13 mouse cellular contexts compared by ENCODE assay signal in the genomic region with DNA sequence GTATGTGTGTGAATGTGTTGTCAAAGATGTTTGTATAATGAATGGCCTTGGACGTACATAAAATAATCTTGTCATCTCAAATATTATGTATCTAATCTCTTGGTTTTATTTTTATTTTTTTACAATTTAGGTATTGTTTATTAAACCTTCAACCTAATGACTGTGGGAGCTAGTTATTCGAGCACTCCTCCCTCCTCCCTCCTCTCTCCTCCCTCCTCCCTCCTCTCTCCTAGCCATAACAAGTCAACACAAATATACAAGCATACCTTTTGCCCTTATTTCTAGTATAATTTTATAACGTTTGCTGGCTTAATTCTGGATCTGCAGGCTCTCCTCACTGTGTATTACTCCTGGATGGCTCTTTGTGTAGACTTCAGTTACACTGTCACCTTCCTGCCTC.
"Had no signal": no experiment of that assay in that cellular context is flagged by ENCODE, and none has a peak within 500 bp of the region (broad histone marks: within the 10 kb centered on the region; RNA-seq: fewer than 3 reads in every experiment).

No protein-coding gene starts in this region.

- H3K4me3 ChIP-seq: midbrain, embryonic 10.5 days; midbrain, embryonic 12.5 days; neural tube, embryonic 12.5 days; stomach, embryonic 15.5 days had no signal

- H3K27me3 ChIP-seq: midbrain, embryonic 12.5 days; neural tube, embryonic 12.5 days; stomach, embryonic 15.5 days had no signal

- H3K9me3 ChIP-seq: midbrain, embryonic 10.5 days; midbrain, embryonic 12.5 days; neural tube, embryonic 12.5 days; stomach, embryonic 15.5 days had no signal

- H3K4me2 ChIP-seq: lung, embryonic 14.5 days; midbrain, embryonic 12.5 days; neural tube, embryonic 12.5 days; stomach, embryonic 15.5 days had no signal

- H3K9ac ChIP-seq: lung, embryonic 14.5 days; midbrain, embryonic 12.5 days; neural tube, embryonic 12.5 days; stomach, embryonic 15.5 days had no signal

- H3K27ac ChIP-seq: midbrain, embryonic 10.5 days; midbrain, embryonic 12.5 days; neural tube, embryonic 12.5 days; stomach, embryonic 15.5 days; stomach, postnatal 0 days had no signal

- DNase-seq: lung, adult 18-20 months; lung, embryonic 14.5 days; lung, postnatal 10 days; lung, postnatal 4 days; midbrain, embryonic 14.5 days; right cerebral cortex, postnatal 14 days; thymus, postnatal 14 days; thymus, postnatal 36 days had no signal

- H3K36me3 ChIP-seq: midbrain, embryonic 10.5 days; midbrain, embryonic 12.5 days; neural tube, embryonic 12.5 days; stomach, embryonic 15.5 days had no signal

- H3K4me1 ChIP-seq: stomach, embryonic 15.5 days had no signal
